Mouse (Mus musculus) CH12.LX (cell line): ENCODE measurements at regions not wholly inside any gene's neighbourhood (a gene's known extent, or its start where the extent isn't known, plus 50 kb on each side); places are given as distances from the start of the nearest gene placed in this dataset.

ENCODE experiments used
- ETS1 ChIP-seq: conservative IDR thresholded peaks from 2 replicates; pipeline ENCODE4 v1.6.1; 2012; ENCODE audit warnings: low read depth, mild to moderate bottlenecking, inconsistent platforms, low read length, improper control_type of control experiment, moderate library complexity
- HCFC1 ChIP-seq: IDR thresholded peaks from 2 replicates; pipeline ENCODE4 v1.6.1; 2012; ENCODE audit warnings: low read depth, mild to moderate bottlenecking, inconsistent platforms, low read length, improper control_type of control experiment
- POLR2A ChIP-seq: IDR thresholded peaks from 2 replicates; pipeline ENCODE4 v1.6.1; 2011; ENCODE audit warnings: low read depth, mild to moderate bottlenecking, improper control_type of control experiment, low read length
- RCOR1 ChIP-seq: conservative IDR thresholded peaks from 2 replicates; pipeline ENCODE4 v1.6.1; 2012; ENCODE audit warnings: low read depth, mild to moderate bottlenecking, inconsistent platforms, low read length, improper control_type of control experiment
- TBP ChIP-seq: conservative IDR thresholded peaks from 2 replicates; pipeline ENCODE4 v1.6.1; 2011; ENCODE audit warnings: low read depth, low read length, improper control_type of control experiment
- ZC3H11A ChIP-seq: IDR thresholded peaks from 2 replicates; pipeline ENCODE4 v1.6.1; 2012; ENCODE audit warnings: low read depth, mild to moderate bottlenecking, inconsistent platforms, low read length, improper control_type of control experiment
- ZKSCAN1 ChIP-seq: IDR thresholded peaks from 2 replicates; pipeline ENCODE4 v1.6.1; 2012; ENCODE audit warnings: low read depth, inconsistent platforms, low read length, improper control_type of control experiment, borderline replicate concordance

GRCm38 (mm10) chr12:33775563-33776468 is 152.4 kb upstream of the Ferd3l start:
- TF ChIP-seq HCFC1 (no peak), ZKSCAN1 (no peak), ETS1 (no peak), TBP (no peak), POLR2A (no peak), ZC3H11A (no peak), RCOR1 (no peak)
